Mouse (Mus musculus) left cerebral cortex, postnatal 4 days (tissue): ENCODE measurements around the gene Uxs1. TPM values are rescaled to one million over a fixed set of nuclear protein-coding genes. Genes with fewer than 3 reads are reported as not detected.

Experiments
- DNase-seq: peaks from one replicate; pipeline ENCODE4 v3.0.0-alpha.2; 2022
- intact Hi-C: fragments of 180-260 bp; cut with DNase I; formaldehyde crosslinking; loops from one replicate; pipeline ENCODE4 v1.15.1; 2025
- total RNA-seq, 2 experiments: library from RNA; stranded (reverse); gene quantifications; 2 replicates each; pipeline ENCODE4 v1.2.3; 2021

Uxs1 gene
- total RNA-seq, 2 experiments from 2014 or later: 30.0 to 33.3 TPM

DNA sequence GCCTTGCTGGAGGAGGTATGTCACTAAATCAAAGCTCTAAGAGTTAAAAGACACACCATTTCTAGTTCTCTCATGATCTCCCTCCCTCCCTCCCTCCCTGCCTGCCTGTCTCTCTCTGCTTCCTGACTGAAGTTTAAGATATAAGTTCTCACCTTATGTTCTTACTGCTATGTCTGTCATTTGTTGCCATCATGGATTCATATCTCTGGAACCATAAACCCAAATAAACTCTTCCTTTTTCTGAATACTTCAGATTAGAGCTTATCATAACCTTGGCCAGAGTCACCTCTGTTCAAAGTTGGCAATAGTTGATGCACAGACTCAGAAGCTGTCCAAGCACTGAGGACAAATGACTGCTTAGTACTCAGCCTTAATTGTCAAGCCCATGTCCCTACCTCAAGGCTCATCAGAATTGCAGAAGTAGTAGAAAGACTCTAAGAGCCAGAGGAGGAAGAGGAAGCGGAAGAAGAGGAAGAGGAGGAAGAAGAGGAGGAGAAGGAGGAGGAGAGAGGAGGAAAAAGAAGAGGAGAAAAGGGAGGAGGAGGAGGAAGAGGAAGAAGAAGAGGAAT is 23.6 kb downstream of the Uxs1 start:
- intact Hi-C loops: no loop called here
- no peak for DNase-seq

GRCm38 (mm10) chr1:43798048-43798447 is 29.6 kb downstream of the Uxs1 start:
- intact Hi-C loops: no loop called here
- DNase-seq: no peak

GRCm38 (mm10) chr1:43789765-43790164 is 37.8 kb downstream of the Uxs1 start:
- no peak for DNase-seq
- intact Hi-C loops: no loop called here

DNA sequence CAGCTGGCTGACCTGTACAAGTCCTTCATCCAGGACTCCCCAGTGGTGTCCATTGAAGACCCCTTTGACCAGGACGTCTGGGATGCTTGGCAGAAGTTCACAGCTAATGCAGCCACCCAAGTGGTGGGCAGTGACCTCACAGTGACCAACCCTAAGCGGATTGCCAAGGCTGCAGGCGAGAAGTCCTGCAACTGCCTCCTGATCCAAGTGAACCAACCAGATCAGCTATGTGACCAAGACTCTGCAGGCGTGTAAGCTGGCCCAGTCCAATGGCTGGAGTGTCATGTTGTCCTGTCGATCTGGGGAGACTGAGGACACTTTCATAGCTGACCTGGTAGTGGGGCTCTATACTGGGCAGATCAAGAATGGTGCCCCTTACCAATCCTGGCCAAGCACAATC is 40.9 kb downstream of the Uxs1 start:
- DNase-seq: no peak
- intact Hi-C loops: no loop called here

- intact Hi-C loops: no loop called here
These were observed 42.3 kb downstream of the Uxs1 start for GRCm38 (mm10) chr1:43785316-43785715.

GRCm38 (mm10) chr1:43783186-43783585 is 44.4 kb downstream of the Uxs1 start:
- intact Hi-C loops: no loop called here

More at GRCm38 (mm10) chr1:43785316-43785715, 42.3 kb downstream of the Uxs1 start:
- no peak for DNase-seq

GRCm38 (mm10) chr1:43782680-43783079 is 44.9 kb downstream of the Uxs1 start:
- DNase-seq: no peak
- intact Hi-C loops: no loop called here

More at GRCm38 (mm10) chr1:43783186-43783585, 44.4 kb downstream of the Uxs1 start:
- DNase-seq: no peak

DNA sequence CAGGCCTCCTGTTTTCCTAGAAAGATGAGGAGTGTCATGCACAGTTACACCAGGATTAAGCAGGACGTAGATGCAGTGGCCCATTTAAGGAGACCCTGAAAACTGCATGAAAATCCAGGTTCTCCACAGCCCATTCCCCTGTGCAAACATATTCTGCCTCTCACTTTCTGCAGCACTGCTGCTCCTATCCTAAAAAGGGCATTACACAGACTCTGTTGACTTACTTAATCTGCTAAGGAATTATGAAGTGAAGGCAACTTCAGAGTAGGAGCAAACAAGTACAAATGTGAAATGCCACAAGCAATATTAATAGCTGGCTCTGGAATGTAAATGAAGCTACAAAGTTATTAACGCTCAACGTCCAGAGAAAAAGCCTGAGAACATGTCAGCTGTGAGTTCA is 45.9 kb downstream of the Uxs1 start:
- intact Hi-C loops: no loop called here
- DNase-seq: no peak

DNA sequence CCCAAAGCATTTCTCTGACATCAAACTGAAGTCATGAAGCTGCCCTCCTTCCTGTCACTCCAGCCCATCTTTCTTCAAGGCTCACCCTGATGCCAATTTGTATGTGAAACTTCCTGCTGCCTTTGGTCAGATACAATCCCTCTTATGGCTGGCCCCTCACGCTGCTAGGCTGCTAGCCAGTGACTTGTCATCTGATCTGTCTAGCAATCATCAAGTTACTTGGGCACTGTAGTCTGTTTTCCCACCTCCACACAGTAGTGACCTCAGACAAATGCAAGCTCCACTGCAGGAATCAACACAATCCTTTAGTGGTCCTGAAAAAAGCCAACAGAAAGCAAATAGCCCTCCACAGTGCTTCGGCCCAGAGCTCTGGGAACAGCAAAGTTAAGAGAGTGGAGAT is 46.4 kb downstream of the Uxs1 start:
- intact Hi-C loops: no loop called here
- no peak for DNase-seq

DNA sequence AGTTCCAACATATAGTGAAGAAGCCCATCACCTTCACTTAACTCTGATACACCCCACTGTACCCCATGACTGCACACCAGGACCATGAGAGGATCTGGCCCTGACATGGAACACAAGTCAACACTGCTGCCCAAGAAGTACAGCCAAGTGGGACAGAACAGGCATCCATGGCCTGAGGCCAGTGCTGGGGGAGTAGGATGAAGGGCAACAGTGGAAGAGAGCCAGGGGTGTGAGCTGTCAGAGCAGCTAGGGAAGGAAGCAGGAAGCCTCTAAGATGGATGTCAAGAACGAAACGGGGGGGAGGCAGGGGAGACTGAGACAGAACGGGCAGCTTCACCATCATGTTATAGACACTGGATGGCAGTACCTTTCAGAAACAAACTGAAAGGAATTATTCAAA is 51.5 kb downstream of the Uxs1 start:
- intact Hi-C loops: no loop called here
- peak; percentile 31 for DNase-seq

DNA sequence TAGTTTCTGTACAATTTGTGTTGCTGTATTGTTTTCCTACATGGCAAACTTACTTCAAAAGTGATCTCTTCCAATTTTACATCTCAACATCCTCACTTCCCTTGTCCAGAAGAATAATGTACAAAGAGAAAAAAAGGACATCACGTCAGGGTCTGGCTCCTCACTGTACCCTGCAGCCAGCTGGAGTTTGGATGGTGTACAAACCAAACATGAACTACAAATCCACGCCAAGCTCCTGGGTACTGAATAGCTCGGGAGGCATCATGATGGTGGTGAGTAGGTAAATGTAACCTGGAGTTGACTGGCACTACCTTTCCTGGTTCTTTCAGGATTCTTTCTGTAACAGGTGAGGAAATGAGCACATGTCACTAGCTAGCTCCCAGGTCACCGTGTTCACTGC is 53.5 kb downstream of the Uxs1 start:
- DNase-seq: no peak
- intact Hi-C loops: no loop called here

- intact Hi-C loops: no loop called here
- no peak for DNase-seq
These were observed 54.9 kb downstream of the Uxs1 start for GRCm38 (mm10) chr1:43772694-43773093.

- intact Hi-C loops: no loop called here
- DNase-seq: no peak
These were observed 57.6 kb downstream of the Uxs1 start for GRCm38 (mm10) chr1:43770032-43770431.

DNA sequence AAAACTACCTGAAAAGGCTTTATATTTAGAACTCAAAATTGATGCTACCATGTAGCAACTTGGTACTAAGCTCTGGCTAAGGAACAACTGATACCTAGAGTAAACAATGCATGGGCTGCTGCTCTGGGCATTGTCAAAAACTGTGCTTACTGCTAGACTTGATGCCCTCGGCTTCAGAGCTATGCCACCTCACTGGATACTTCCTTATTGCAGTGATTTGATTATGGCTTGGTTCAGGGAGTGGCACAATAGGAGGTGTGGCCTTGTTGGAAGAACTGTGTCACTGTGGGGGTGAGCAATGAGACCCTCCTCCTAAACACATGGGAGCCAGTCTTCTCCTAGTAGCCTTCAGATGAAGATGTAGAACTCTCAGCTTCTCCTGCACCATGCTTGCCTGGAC is 58.3 kb downstream of the Uxs1 start:
- intact Hi-C loops: loop anchor here (10.0 kb wide), 2 partner anchors 165 to 275 kb away; partner anchors contain the start of gene Tpp2
- DNase-seq: no peak

DNA sequence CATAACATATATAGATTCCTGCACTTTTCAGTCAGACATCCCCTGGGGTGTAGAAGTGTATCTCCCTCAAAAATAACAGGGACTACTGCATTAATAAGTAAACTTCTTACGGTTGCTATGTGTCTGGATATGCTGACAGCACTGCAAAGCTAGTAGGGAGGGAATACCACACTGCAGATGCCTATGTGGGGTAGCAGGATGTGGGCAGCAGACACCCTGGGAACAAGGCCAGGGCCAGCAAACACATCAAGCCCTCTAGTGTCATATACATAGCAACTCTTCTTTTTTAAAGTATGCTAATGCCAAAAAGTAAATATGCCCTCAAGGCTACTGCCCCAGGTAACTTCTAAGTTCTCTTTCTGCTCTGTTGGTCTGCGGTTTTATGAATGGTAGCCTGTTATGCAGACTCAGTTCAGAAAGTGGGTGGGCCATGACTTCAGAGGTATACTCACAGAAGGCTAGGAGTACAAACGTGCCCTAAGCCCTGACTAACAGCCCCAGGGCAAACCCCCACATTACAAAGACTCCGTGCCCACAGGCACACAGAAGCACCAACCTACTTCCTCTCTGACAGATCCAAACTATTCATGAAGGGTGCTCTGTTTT is 59.1 kb downstream of the Uxs1 start:
- DNase-seq: no peak
- intact Hi-C loops: loop anchor here (10.0 kb wide), 2 partner anchors 166 to 276 kb away; partner anchors contain the start of gene Tpp2

DNA sequence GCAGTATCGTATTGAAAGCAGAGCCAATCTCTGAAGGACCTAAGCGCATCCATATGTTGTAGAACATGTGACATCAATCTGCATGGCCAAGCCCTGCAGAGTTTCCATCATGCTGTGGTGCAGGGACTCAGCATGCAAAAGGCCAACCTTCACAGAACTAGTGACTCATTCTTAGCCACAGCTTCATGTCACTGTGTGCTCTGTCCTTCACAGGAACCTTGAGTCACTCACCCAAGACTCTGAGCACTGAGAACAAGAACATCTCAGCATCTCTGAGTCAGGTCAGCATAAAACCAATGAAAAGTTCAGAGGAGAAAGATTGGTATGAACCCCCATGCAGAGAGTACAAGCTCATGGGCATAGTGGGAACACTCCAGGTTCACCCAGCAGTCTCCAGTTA is 61.3 kb downstream of the Uxs1 start:
- intact Hi-C loops: loop anchor here (10.0 kb wide), 2 partner anchors 168 to 278 kb away; partner anchors contain the start of gene Tpp2
- DNase-seq: no peak

- intact Hi-C loops: loop anchor here (10.0 kb wide), 2 partner anchors 170 to 280 kb away; partner anchors contain the start of gene Tpp2
- no peak for DNase-seq
These were observed 63.1 kb downstream of the Uxs1 start for GRCm38 (mm10) chr1:43764481-43764880.

GRCm38 (mm10) chr1:43760085-43760484 is 67.5 kb downstream of the Uxs1 start:
- intact Hi-C loops: loop anchor here (10.0 kb wide), 2 partner anchors 175 to 285 kb away; partner anchors contain the start of gene Tpp2
- no peak for DNase-seq

DNA sequence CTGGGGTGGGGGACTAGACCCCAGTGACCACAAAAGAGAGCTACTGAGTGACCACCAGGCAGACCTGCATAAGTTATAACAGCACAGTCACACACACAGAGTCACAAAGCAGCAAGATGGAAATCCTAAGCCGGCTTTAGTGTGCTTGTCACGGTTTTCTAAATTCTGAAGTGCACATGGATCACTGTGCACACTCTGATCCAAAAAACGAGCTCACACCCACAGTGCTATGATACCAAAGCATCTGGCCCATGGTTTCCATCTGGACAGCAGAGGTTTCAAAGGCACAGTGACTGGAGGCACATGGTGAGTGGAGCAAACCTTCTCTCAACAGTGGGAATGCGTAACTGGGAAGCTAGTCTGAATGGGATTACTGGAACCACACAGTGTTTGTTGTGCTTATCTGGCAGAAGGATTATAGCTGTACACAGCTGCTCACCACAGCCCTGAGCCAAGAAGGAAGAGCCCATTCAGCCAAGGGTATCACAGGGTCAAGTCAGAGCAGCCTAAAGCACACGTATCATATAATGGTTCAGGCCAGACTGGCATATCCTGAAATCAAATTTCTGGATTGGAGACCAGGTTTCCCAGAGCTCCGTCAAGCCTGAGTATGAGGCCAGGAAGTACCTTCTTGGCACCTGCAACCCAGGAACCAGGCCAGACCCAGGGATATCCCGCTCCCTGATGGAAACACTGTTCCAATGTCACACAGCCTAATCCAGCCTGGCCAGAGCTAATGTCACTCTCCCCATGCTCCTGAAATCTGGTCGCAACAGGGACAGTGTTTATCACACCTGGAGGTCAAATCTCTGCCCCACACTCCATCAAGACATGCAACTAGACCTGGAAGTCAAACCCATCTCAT is 72.9 kb downstream of the Uxs1 start:
- DNase-seq: no peak
- intact Hi-C loops: no loop called here

GRCm38 (mm10) chr1:43738519-43738894 is 89.1 kb downstream of the Uxs1 start:
- intact Hi-C loops: loop anchor here (2.0 to 10.0 kb wide), 3 partner anchors 164 to 594 kb away; no protein-coding TSS in a partner anchor
- no peak for DNase-seq

DNA sequence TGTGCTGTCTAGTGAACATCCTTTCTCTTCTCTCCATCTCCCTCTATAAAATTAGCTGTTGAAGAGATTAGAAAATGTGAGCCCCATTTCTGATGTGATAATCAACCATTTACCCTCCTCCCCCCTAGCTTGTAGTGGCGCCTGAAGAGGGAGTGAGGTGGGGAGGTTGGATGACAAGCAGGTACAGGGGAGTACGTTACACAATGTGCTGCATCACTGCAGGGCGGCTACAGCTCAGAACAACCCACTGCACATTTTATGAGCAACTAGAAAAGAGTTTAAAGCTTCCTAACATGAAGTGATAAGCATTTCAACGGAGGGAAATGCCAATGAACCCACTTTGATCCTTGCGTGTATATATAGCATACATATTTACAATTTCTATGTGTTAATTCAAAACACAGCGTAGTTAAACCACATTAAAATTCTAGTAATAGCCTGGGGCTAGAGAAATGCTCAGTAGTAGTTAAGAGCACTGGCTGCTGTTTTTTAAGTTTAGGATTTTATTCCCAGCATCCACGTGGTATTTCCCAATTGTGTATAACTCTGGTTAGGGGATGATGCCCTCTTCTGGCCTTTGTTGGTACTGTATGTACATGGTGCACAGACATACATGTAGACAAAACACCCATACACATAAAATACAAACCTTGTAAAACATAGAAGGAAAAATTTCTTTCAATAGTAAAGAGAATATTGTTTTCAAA is 89.6 kb downstream of the Uxs1 start:
- intact Hi-C loops: loop anchor here (2.0 to 10.0 kb wide), 3 partner anchors 163 to 593 kb away; no protein-coding TSS in a partner anchor
- peak; percentile 65 for DNase-seq
